Mouse (Mus musculus) layer of hippocampus, postnatal 10 days (tissue): ENCODE measurements at regions not wholly inside any gene's neighbourhood (a gene's known extent, or its start where the extent isn't known, plus 50 kb on each side); places are given as distances from the start of the nearest gene placed in this dataset.
"Not testable (repeated sequence)": the region's sequence is repeated elsewhere in the genome, so short reads cannot be mapped to it uniquely, and the experiment has no call there.

Source experiments
- DNase-seq, 2 experiments: peaks; one replicate each; pipeline ENCODE4 v3.0.0; 2021; ENCODE audit warnings: low spot score in 2 of 2

DNA sequence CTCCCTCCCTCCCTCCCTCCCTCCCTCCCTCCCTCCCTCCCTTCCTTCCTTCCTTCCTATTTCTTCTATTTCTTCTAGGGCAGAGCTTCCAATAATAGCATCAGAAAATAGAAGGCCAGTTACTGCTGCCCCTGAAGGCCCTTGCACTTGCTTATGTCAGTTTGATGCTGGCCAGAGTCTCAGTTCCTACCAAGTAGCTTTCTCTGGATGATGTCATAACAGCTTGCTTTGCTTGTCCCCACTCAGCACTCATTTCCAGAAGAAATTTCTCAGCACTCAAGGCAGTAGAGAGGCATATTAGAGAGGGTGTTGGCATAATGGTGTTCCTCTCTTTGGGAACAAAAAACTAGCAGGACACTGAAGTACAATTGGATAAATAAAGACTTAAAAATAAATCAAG, 811.6 kb upstream of the 4930444P10Rik start:
- DNase-seq, result no peak

DNA sequence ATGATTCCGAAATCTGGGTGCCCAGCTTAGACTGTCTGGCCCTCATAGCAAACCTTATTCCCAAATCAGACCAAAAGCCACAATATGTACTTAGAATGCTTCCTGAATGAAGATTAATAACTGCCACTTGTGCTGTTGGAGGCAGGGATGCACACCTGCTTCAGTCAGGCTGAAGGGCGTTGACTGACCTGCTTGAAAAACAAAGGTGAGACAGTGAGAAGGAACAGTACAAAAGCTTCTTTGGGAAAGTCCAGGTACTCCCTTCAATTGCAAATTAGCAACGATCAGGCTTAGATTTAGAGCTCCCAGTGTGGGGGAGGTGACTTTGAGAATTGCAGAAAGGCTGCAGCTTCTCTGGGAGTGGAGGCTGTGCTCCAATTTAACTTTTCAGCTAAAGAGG, 775.3 kb upstream of the 4930444P10Rik start:
- DNase-seq, result not testable (repeated sequence)

DNA sequence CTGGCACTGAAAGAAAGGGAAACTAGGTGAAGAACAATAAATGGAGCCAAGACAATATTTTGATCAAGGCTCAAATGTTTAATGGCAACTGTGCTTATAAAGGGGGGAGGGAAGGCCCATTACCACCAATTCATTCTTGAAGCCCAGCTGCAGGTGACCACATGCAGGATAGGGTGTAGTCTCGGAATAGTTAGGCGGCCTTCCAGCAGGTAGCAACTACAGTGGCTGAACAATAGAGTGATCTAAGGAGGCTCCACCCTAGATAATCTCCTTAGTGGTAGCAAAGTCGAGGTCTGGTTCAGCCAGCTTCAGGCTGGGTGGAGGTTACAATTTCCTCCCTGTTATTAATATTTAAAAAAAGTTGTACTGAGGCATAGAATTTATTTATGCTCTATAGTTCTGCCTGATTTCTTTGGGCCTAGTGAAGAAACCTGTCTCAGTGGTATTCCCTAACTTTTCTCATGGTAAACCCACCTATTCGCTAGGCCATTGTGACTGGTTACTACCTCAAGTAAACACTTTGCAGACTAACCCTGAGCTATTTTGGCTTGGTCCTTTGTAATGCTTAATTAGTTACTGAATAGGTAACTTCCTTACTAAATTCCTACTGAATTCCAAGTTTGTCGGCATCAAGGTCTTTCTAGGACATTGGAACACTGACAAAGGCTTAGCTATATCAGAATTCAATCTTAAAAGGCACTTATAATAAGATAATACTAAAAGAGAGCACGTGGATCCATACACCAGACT, 774.1 kb upstream of the 4930444P10Rik start:
- not testable (repeated sequence) for DNase-seq

DNA sequence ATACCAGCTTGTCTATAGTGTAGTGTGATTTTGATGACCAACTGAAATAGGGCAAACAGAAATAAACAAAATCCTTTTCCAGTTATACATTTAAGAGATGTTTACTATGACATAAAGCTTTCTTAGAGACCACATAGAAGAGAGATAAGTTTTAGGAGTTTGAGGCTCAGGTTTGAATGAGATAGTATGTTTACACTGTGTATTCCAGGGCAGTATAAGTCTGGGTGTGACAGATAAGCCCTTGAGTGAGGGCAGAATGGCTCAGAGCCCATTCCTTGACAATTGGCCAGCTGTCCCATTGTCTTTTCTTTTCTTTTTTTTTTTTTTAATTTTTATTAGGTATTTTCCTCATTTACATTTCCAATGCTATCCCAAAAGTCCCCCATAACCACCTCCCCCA, 744.0 kb upstream of the 4930444P10Rik start:
- DNase-seq, result no peak

DNA sequence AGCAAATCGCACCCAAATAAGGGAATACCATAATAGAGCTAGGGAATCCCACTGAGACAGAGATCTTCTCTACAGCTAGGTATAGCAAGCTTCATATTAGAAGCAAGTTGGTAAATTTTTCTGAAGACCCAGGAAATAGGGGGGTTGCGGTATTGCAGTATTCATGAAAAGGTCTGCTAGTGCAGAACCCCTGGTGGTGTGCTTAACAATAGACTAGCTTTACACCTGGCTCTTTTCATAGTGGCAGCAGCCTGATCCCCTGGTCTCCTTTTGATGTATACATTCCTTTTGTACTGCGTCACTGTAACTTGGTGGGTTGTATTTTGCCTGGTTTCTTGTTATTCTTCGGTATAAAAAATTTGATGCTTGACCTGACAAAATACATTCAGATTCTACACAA, 731.6 kb upstream of the 4930444P10Rik start:
- DNase-seq, result not testable (repeated sequence)

DNA sequence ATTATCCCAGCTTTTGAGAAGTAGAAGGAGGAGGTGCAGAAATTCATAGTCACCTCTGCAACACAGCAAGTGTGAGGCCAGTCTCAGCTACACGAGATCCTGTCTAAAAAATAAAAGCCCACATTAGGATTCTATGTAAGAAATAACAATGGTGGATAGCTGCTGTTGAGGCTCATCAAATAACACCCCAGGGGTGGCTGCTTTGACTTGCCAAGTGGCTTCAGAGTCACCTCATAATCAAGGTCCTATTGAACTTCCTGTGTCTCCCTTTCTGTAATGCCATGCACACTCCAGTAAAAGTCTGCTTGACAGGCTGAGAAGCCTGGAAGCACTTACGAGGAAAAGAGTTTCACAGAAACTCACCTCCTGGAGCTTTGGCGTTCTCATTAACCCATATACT, 730.9 kb upstream of the 4930444P10Rik start:
- DNase-seq, result no peak

DNA sequence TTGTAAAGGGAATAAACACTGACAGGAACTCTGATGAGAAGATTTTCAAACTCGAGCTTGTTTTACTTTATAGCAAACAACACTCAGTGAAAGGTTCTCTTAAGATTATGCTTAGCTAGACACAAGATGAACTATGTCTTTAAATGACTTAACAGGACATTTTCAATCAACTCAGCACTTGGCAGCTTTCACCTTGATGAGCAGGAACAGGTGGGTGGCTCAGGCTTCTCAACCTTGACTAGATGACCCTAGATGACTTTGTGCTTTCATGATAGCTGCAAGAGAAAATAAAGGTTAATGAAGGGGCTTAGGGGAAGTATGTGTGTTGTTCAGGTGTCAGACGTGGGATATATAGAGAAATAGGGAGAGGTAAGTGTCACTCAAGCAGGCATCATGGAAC, 728.1 kb upstream of the 4930444P10Rik start:
- no peak for DNase-seq

DNA sequence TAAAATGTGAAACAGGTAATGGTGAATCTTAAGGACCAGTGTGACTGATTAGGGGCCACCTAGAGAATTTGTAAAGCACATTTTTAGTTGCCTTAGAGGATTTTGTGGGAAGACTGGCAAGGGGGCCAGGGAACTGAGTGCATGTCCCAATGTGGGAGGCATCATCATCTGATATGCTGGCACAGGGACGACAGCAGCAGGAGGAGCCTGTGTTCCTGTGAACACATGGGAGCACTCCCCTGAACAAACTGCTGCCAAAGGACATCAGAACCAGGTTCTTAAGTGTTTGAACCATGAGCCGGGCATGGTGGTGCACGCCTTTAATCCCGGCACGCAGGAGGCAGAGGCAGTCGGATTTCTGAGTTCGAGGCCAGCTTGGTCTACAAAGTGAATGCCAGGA, 723.4 kb upstream of the 4930444P10Rik start:
- DNase-seq, result peak in 1 of 2 experiments; percentile 44

DNA sequence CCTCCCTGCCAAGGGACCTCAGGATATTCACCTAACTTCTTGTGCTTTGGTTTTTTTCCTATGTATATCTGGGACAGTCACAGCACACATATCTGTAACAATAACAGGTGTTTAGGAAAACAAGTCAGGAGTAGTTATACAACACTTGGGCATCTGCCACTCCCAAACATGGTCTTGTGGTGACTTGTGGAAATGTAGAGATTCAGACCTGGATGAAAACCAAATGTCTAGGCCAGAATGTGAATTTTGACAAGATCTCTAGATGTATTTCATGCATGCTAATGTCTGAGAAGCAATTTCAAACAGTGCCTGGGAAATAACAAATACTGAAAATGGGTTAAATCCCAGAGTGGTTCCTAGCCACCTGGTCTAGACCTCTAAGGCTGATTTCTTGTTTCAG, 722.6 kb upstream of the 4930444P10Rik start:
- no peak for DNase-seq

DNA sequence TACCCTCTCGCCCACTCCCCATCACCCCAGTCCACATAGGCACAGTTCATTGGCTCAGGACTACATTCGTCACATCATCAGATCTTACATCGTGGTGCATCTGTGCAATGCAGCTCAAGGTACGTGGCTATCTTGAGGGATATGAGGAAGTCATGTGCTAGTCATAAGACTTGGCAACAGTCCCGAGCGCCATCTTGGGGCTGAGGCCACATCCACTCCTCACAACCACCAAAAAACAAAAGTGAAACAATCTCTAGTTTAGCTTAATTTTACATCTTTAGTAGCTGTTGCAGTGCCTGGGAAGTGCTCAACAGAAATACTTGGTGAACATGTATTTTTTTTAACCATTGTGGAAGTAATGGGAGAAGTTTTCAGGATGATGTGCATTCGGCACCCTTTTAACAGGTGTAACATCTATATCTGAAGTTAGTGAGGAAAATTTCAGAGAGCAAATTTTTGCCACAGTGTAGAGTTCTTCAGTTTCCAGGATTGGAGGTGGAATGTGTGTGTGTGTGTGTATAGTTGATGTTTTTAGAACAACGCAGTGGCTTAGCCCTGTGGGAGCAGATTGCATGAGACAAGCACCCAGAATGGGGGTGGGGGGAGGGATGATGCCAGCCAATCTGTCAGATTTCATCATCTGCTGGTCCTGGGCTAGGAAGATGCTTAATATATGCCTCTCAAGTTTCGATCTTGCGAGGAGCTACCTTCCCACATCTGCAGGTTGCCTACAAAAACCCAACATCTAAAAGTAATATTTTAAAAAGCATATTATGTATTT, 716.4 kb upstream of the 4930444P10Rik start:
- peak in 1 of 2 experiments; percentile 28 for DNase-seq

DNA sequence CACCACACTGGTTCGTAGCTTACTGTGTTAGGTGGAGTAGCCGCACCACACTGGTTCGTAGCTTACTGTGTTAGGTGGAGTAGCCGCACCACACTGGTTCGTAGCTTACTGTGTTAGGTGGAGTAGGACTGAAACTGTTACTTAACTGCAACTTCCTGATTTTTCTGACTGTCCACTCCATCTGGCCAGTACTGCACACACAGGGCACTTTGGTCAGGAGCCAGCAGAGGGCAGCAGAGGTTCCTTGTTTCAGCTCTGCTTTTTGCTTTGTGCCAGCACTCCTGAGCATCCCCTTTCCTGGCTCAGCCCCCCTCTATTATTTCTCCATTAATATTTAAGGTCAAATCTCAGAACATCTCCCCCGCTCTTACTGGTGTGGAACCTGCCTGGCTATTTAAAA, 705.2 kb upstream of the 4930444P10Rik start:
- peak; percentile 87 to 89 for DNase-seq

DNA sequence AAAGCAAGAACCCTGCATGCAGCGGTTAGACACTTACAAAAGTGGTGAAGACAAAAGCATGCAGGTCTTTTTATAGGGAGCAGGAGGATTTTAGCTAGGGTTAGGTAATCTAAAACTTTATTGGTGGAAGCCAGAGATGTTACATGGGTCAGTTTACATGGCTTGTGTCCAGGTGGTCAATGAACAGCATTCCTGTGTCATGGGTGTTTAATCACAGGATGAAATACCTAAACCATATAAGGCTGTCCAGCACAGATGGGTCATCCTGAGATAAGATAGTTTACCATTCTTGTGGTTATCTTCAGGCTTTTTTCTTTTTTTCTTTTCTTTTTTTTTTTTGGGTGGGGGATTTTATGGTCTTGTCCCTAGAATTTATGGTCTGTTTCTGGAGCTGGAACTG, 703.3 kb upstream of the 4930444P10Rik start:
- no peak for DNase-seq

DNA sequence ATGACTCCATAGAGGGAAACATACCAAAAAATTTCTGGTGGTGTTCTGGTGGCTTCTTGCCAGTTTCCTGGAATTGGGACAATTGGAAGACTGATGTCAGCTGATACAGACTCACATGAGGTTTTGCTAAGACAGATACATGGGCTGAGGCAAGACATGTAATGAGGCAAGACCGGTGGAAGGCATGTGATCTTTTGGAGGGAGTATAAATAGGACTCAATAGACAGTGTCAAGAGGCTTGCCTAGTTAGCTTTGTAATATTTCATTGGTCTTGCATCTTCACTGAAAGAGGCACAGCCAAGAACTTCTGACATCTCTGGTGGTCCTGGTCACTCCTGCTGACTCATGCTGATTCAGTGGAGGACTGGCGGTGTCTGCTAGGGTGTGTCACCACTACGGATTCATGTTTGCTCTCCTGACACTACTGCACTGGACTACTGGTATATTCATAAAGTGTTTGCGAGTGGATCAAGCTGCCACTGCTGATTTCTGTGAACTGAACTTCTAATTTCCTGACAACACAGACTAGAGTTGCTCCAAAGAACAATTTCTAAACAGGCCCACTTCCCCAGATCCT, 697.7 kb upstream of the 4930444P10Rik start:
- no peak for DNase-seq

DNA sequence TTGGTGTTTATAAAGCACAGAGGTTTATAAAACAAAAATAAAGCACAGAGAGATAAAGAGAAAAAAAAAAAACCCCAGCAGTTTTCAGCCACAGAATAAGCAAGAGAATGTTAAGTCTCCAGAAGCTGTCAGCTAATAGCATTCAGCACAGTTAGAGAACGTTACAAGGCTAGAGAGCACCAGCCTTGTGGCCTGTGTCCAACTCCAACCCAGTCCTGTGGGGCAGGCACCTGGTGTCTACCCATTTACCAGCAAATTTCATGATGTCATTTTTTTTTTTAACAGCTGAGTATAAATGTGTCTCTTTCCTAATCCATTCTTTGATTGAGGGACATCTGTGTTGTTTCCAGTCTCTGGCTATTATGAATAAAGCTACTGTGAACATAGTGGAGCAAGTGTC, 686.7 kb upstream of the 4930444P10Rik start:
- no peak for DNase-seq

DNA sequence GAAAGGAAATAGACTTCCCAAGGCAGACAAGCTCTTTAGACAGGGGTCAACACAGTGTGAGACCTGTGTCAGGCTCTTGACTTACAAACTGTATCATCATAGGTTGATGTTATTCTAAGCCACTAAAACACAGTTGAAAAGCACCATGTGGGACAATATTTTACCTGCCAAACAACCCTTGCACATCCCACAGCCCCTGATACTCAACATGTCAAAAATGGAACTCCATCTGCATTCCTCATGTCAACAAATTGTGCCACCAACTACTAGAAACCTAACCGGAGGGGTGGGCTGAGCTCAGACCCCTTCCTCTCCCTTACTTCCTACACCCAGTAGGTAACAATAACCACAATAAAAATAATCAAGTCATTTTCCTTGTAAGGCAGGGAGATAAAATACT, 667.8 kb upstream of the 4930444P10Rik start:
- no peak for DNase-seq
